Mouse (Mus musculus) cerebellum, postnatal 10 days (tissue): ENCODE data around the gene Cog3.
A peak's percentile ranks its signal among the peaks of the same experiment; 100 is the strongest.
"Not testable (repeated sequence)": the region's sequence is repeated elsewhere in the genome, so short reads cannot be mapped to it uniquely, and the experiment has no call there.

Experiments
- DNase-seq, 2 experiments: peaks; one replicate each; pipeline ENCODE4 v3.0.0; 2021; ENCODE audit warnings: mixed read lengths in 2 of 2

The Cog3 gene

GRCm38 (mm10) chr14:75753991-75754817 lies at the start of gene Cog3:
TSS of gene Cog3 (minus strand) at chr14:75754517.
- peak; percentile 99 for DNase-seq

- no peak for DNase-seq
Observed at GRCm38 (mm10) chr14:75797769-75798386, 43.6 kb upstream of the Cog3 start.

- no peak for DNase-seq
Observed at GRCm38 (mm10) chr14:75795918-75796317, 41.6 kb upstream of the Cog3 start.

- no peak for DNase-seq
Observed at GRCm38 (mm10) chr14:75794726-75795125, 40.4 kb upstream of the Cog3 start.

GRCm38 (mm10) chr14:75794324-75794723 lies 40.0 kb upstream of the Cog3 start:
- DNase-seq = no peak

- no peak for DNase-seq
Observed at GRCm38 (mm10) chr14:75793110-75793509, 38.8 kb upstream of the Cog3 start.

- DNase-seq = no peak
Observed at GRCm38 (mm10) chr14:75791372-75791771, 37.1 kb upstream of the Cog3 start.

- no peak for DNase-seq
Observed at GRCm38 (mm10) chr14:75790411-75790996, 36.2 kb upstream of the Cog3 start.

GRCm38 (mm10) chr14:75789291-75789690 lies 35.0 kb upstream of the Cog3 start:
- no peak for DNase-seq

- DNase-seq = no peak
Observed at GRCm38 (mm10) chr14:75787794-75788175, 33.5 kb upstream of the Cog3 start.

GRCm38 (mm10) chr14:75786868-75787793 lies 32.8 kb upstream of the Cog3 start, which contains the start of gene Slc25a30:
TSS of gene Slc25a30 (minus strand) at chr14:75787037.
- peak; percentile 97 to 98 for DNase-seq

GRCm38 (mm10) chr14:75786424-75786867 lies 32.1 kb upstream of the Cog3 start:
- peak in 1 of 2 experiments; percentile 75 for DNase-seq

GRCm38 (mm10) chr14:75779913-75780312 lies 25.6 kb upstream of the Cog3 start:
- no peak for DNase-seq

GRCm38 (mm10) chr14:75776637-75777036 lies 22.3 kb upstream of the Cog3 start:
- DNase-seq = no peak

- DNase-seq = no peak
Observed at GRCm38 (mm10) chr14:75773431-75773830, 19.1 kb upstream of the Cog3 start.

GRCm38 (mm10) chr14:75772407-75772806 lies 18.1 kb upstream of the Cog3 start:
- DNase-seq = not testable (repeated sequence)

- DNase-seq = no peak
Observed at GRCm38 (mm10) chr14:75771101-75771501, 16.8 kb upstream of the Cog3 start.

GRCm38 (mm10) chr14:75769334-75769733 lies 15.0 kb upstream of the Cog3 start:
- DNase-seq = no peak

GRCm38 (mm10) chr14:75768275-75768608 lies 13.9 kb upstream of the Cog3 start:
- DNase-seq = no peak

GRCm38 (mm10) chr14:75767492-75768274 lies 13.4 kb upstream of the Cog3 start:
- peak; percentile 82 to 89 for DNase-seq

GRCm38 (mm10) chr14:75761028-75761805 lies 6.9 kb upstream of the Cog3 start:
- peak; percentile 59 to 74 for DNase-seq
